Mouse (Mus musculus) embryo, embryonic 10.5 days (tissue): ENCODE measurements around the gene Smtnl2.
"Not testable (repeated sequence)": the region's sequence is repeated elsewhere in the genome, so short reads cannot be mapped to it uniquely, and the experiment has no call there.

Source experiments
- DNase-seq: peaks from one replicate; pipeline ENCODE4 v3.0.0-alpha.2; 2015; ENCODE audit warnings: low spot score

The Smtnl2 gene

GRCm38 (mm10) chr11:72361385-72362346, 49.8 kb downstream of the Smtnl2 start:
- peak; percentile 97 for DNase-seq

DNA sequence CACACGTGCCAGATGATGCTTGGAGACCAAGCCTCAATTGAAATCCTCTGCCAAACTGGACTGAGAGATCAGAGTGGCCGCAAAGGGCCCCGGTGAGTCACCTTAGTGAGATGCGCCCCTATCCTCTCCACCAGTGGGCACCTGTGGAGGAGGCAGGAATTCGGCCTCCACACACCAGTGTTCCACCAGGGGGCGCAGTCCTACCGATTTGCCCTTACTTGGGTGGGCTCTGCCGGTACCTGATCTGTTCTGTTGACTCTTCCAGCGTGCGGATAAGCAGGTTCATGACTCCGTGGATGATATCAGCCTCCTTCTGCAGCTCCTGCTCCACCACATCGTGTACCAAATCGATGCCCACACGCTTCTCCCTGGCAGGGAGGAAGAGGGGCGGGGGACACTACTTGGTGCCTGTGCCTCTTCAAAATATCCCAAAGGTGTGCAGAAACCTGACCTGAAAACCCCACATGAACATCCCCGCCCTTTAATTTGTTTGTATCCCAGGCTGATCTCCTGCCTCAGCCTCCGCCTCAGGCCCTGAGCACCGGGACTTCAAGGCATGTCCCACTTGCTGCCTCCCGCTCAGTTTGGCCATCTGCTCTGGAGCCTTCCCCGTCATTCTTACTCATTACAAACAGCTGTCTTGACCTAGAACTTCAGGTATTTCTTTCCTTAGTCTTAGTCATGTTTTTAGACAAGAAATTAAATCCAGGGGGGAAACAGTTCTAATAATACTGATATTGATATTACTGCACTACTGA, 56.4 kb downstream of the Smtnl2 start:
- DNase-seq, result peak; percentile 87

DNA sequence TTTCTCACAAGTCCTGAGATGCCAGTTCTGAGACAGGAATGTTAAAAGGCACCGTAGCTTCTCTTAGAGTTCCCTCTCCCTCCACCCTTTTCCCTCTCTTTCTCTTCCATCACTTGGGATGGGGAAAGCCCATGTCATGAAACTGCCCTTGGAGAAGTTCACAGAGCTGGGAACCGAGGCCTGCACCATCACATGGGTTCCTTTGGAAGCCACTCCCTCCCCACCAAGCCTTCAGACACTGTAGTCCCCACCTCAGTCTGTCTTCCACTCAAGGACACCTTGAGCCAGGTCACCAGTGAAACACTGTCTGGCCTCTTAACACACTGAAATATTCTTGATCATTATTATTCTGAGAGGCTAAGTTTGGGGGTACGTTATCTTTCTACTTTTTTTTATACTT, 58.3 kb downstream of the Smtnl2 start:
- no peak for DNase-seq

- DNase-seq, result no peak
Measured at GRCm38 (mm10) chr11:72352272-72352671, 59.2 kb downstream of the Smtnl2 start.

GRCm38 (mm10) chr11:72349652-72350051, 61.9 kb downstream of the Smtnl2 start:
- DNase-seq, result no peak

DNA sequence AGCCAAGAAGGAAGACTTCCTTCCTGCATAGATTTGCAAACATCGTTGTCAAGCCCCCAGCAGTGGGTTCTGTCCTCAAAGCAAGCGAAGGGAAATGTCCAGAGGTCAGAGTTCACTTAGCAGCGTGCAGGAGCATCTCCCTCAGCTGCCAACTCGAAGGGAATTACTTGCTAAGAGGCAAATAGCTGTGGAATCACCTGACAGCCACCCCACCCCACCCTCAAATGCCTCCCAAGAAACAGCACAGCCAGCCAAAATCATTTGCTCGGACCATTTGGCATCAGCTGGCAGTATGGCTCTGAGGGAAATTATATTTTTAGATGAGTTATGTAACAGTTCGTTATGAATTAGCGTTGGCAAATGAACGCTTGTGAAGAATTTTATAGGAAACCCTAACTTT, 62.5 kb downstream of the Smtnl2 start:
- no peak for DNase-seq

- DNase-seq, result no peak
Measured at GRCm38 (mm10) chr11:72348563-72348962, 63.0 kb downstream of the Smtnl2 start.

DNA sequence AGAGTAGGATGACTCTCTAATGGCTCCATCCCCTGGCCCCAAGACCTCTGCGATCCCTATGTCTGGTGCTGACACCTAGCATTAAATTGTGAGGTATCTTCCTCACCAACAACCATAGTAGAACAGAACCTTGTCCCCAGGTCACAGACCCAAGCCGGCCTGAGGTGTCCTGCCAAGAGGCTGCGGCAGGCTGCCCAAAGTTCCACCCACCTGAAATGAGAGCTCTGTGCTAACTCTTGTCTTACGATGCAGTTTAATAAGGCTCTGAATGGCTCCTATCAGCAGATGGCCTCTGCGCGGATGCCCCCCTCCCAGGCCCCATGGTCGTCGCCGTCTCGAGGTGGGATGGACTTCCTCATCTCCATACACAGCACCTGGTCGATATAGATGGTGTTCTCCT, 67.0 kb downstream of the Smtnl2 start:
- no peak for DNase-seq

DNA sequence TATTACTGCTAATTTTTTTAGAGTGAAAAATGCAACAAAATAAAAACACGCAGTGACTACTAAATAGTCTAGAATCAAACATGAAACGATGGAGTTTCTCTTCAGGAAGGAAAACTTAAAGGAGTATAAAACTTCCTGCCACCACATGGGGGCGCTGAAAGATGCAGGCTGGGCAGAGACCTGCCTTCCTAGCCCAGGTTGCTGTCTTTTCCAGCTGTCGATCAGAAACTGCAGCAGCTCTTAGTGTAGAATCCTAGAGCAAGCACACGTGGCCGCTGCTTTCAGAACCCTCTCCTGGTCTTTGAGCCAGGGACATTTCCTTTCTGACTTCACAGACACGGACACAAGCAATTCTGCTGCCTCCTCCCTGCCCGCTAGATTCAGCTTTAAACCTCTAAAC, 67.6 kb downstream of the Smtnl2 start:
- peak; percentile 78 for DNase-seq

DNA sequence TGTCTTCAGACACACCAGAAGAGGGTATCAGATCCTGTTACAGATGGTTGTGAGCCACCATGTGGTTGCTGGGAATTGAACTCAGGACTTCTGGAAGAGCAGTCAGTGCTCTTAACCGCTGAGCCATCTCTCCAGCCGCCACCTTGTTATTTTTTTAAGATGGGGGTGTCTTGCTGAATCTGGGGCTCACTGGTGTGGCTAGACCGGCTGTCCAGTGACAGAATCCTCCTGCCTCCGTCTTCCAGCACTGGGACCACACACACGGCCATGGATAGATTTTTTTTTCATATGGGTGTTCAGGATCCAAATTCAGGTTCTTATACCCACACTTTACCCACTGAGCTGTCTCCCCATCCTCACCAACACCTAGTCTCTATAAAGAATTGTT, 68.3 kb downstream of the Smtnl2 start:
- not testable (repeated sequence) for DNase-seq

- DNase-seq, result peak; percentile 89
Measured at GRCm38 (mm10) chr11:72342549-72343237, 68.8 kb downstream of the Smtnl2 start.

DNA sequence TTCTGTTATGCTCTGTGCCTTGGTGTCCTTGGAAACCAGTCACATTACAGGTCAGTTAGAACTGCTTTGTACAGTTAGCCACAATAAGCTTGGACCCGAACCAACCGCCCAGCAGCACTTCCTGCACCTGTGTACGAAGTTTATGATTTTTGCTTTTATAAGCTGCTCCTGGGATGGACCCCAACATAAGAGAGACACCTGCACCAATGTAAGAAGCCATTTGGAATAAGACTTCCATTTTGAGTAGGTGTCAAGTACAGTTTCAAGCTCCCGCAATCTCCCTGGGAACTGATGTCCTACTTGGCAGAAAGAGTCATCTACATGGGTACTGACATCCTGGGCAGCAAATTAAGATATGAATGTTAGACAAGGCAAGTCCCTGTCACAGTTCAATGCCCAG, 71.8 kb downstream of the Smtnl2 start:
- no peak for DNase-seq
